Mouse (Mus musculus) spleen, postnatal 36 days (tissue): ENCODE measurements around the gene Olfr389.

Experiments used
- DNase-seq, 2 experiments: peaks; one replicate each; pipeline ENCODE4 v3.0.0; 2022; ENCODE audit warnings: low spot score in 2 of 2, mixed read lengths in 1 of 2

Olfr389 gene

DNA sequence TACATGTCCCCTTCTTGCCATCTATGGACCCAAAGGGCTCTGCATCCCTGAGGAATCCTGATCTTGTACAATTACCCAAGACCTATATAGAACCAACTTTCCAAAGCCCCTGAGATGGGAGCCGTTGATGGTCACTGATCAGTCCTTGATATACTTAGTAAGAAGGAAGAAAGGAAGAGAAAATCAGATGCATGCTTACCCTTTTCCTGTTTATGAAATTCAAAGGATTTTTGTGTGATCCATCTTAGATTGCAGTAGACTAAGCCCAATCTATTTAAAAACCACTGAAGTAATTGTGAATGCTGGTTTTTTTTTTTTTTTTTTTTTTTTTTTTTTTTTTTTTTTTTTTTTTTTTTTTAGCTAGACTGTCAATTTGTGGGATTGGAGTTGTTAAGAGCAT, at the start of gene Olfr389:
Olfr389 (minus strand) TSS at position 101 of the 400 bp plus-strand sequence.
- DNase-seq: no peak

DNA sequence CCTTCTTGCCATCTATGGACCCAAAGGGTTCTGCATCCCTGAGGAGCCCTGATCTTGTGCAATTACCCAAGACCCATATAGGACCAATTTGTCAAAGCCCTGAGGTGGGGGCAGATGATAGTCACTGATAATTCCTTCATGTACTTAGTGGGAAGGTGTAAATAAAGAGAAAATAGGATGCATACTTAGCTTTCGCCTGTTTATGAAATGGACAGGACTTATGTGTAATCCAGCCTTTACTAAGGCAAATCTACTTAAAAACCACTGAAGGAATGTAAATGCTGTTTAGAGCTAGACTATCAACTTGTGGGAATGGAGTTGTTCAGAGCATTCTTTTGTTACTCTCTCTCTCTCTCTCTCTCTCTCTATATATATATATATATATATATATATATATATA, 36.4 kb upstream of the Olfr389 start, which contains the start of gene Olfr392:
Olfr392 (minus strand) TSS at position 101 of the 400 bp plus-strand sequence.
- DNase-seq: no peak

DNA sequence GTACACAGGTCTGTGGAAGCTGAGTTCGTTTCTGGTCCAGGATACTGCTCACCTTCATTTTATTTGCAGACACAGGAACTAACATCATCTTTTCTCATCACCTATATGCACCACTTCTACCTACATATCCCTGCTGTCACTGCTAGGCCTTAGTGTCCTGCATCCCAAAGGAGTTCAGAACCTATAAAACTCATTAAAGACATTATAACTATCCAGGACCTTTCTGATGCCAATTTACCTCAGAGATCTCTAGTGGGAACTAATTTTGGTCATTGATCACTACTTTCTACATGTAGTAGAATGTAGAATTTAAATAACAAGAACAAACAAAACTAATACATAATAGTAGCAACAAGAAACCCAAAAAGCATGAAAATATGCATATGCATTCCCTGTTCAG, 22.4 kb upstream of the Olfr389 start, which contains the start of gene Olfr391-ps:
Olfr391-ps (minus strand) TSS at position 101 of the 400 bp plus-strand sequence.
- no peak for DNase-seq

- no peak for DNase-seq
Measured at GRCm38 (mm10) chr11:73782664-73783063, 2.2 kb upstream of the Olfr389 start, which contains the start of gene Olfr390. Gene Olfr390 (plus strand): TSS chr11:73782964.

GRCm38 (mm10) chr11:73759115-73759514, 21.4 kb downstream of the Olfr389 start:
- DNase-seq: no peak
